Mouse (Mus musculus) erythroblast, embryonic 14.5 days (primary cell): ENCODE data around the gene Plekha5.

ENCODE experiments used
- GATA1 ChIP-seq: IDR thresholded peaks from 2 replicates; pipeline ENCODE4 v1.6.1; 2012; ENCODE audit warnings: low read length, inconsistent platforms, mixed read lengths
- TAL1 ChIP-seq: IDR thresholded peaks from 3 replicates; pipeline ENCODE4 v1.6.1; 2012; ENCODE audit warnings: low read length, inconsistent platforms, mixed read lengths

DNA sequence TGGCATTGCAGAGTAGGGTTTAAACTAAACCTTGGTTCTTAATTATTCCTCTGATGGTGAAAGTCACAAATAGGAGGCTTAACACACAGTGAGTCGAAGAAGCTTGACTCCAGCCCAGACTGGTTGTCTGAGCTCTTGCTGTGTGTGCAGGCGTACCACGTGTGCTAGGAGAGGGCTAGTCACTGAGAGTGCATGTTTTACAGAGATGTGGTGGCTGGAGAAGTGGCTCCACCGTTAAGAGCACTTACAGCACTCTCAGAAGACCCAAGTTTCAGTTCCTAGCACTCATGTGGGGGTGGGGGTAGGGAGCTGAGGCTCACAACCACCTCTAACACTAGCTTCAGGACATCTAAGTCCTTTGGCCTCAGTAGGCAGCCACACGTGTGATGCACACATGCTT lies 29.6 kb downstream of the Plekha5 start:
- TF ChIP-seq TAL1 (no peak), GATA1 (no peak)
